Mouse (Mus musculus): Measurements from ENCODE around the gene Ccdc155. TPM values are rescaled to one million over a fixed set of nuclear protein-coding genes. Genes with fewer than 3 reads are reported as not detected.

Ccdc155 gene
- polyA plus RNA-seq, 1 experiment from 2014 or later = 0.36 TPM

- Histone ChIP-seq H3K27ac (replicated peaks) (no peak overlapping the region), H3K4me1 (peaks cover 11% of the 10 kb centered on the region), H3K27me3 (replicated peaks) (peaks cover 14% of the 10 kb centered on the region; the same call in 1 of the 2 replicates), H3K4me2 (no peak overlapping the region), H3K36me3 (no peaks in the 10 kb centered on the region), H3K9ac (replicated peaks) (no peak overlapping the region), H3K4me3 (replicated peaks) (no peak overlapping the region), H3K9me3 (replicated peaks) (no peaks in the 10 kb centered on the region)
- ATAC-seq (ENCODE audit: low FRiP score) = no peak
- 84% methylated on average over 12 of the region's 12 CpGs for WGBS
Measured at GRCm38 (mm10) chr7:45137171-45138006, 67.3 kb downstream of the Ccdc155 start.

GRCm38 (mm10) chr7:45135993-45136567 is 68.6 kb downstream of the Ccdc155 start, which contains the start of the genes Gm45713 and Flt3l:
Gene Gm45713 (minus strand): TSS chr7:45136231.
Gene Flt3l (minus strand): TSS chr7:45136432.
- H3K4me1 ChIP-seq = peaks cover 11% of the 10 kb centered on the region
- 4% methylated on average over 29 of the region's 29 CpGs for WGBS
- no peaks in the 10 kb centered on the region for H3K9me3 ChIP-seq (replicated peaks)
- peak within 1 kb of the TSS; percentile 61 for H3K9ac ChIP-seq (replicated peaks)
- H3K4me3 ChIP-seq (replicated peaks) = peak within 1 kb of the TSS; percentile 52
- peak within 1 kb of the TSS; percentile 83 for H3K4me2 ChIP-seq
- H3K27me3 ChIP-seq (replicated peaks) = peaks cover 14% of the 10 kb centered on the region; the same call in 1 of the 2 replicates
- no peaks in the 10 kb centered on the region for H3K36me3 ChIP-seq
- H3K27ac ChIP-seq (replicated peaks) = peak within 1 kb of the TSS; percentile 56; the same call in 1 of the 2 replicates
- peak; percentile 85 for ATAC-seq (ENCODE audit: low FRiP score)

- H3K36me3 ChIP-seq = no peaks in the 10 kb centered on the region
- H3K4me1 ChIP-seq = peaks cover 11% of the 10 kb centered on the region
- no peak overlapping the region for H3K9ac ChIP-seq (replicated peaks)
- peak overlapping the region; percentile 52 for H3K4me3 ChIP-seq (replicated peaks)
- ATAC-seq (ENCODE audit: low FRiP score) = no peak
- WGBS = 76% methylated on average over 3 of the region's 3 CpGs
- H3K4me2 ChIP-seq = peak overlapping the region; percentile 83
- H3K27me3 ChIP-seq (replicated peaks) = peaks cover 14% of the 10 kb centered on the region; the same call in 1 of the 2 replicates
- H3K9me3 ChIP-seq (replicated peaks) = no peaks in the 10 kb centered on the region
- H3K27ac ChIP-seq (replicated peaks) = no peak overlapping the region
Measured at GRCm38 (mm10) chr7:45135370-45135769, 69.3 kb downstream of the Ccdc155 start.

- H3K4me3 ChIP-seq (replicated peaks) = no peak overlapping the region
- 13% methylated on average over 12 of the region's 12 CpGs for WGBS
- peaks cover 14% of the 10 kb centered on the region for H3K4me1 ChIP-seq
- no peak for ATAC-seq (ENCODE audit: low FRiP score)
- H3K4me2 ChIP-seq = no peak overlapping the region
- H3K9ac ChIP-seq (replicated peaks) = no peak overlapping the region
- no peaks in the 10 kb centered on the region for H3K36me3 ChIP-seq
- peaks cover 14% of the 10 kb centered on the region; the same call in 1 of the 2 replicates for H3K27me3 ChIP-seq (replicated peaks)
- H3K9me3 ChIP-seq (replicated peaks) = no peaks in the 10 kb centered on the region
- no peak overlapping the region for H3K27ac ChIP-seq (replicated peaks)
Measured at GRCm38 (mm10) chr7:45134544-45135026, 70.1 kb downstream of the Ccdc155 start.

Small RNAs within 50 kb of the gene (microRNA-seq; reads per million reads assigned to microRNA genes)
- gene Mir7055 = not detected

Other genes starting within 250 kb of the Ccdc155 start
- gene Cpt1c, start 230.0 kb downstream of the Ccdc155 start, polyA plus RNA-seq (2015; fragmentation: Nextera tagmentation; extraction: Ambion mirVana) = 55.5 and 59.0 TPM in 2 replicates
- 605 and 615 TPM in 2 replicates for gene Prmt1, start 218.3 kb downstream of the Ccdc155 start, polyA plus RNA-seq (2015; fragmentation: Nextera tagmentation; extraction: Ambion mirVana)
- gene Irf3, start 207.2 kb downstream of the Ccdc155 start, polyA plus RNA-seq (2015; fragmentation: Nextera tagmentation; extraction: Ambion mirVana) = 56.8 and 70.2 TPM in 2 replicates
- gene Bcl2l12, start 206.2 kb downstream of the Ccdc155 start, polyA plus RNA-seq (2015; fragmentation: Nextera tagmentation; extraction: Ambion mirVana) = 9.8 and 19.8 TPM in 2 replicates
- gene Scaf1, start 188.5 kb downstream of the Ccdc155 start, polyA plus RNA-seq (2015; fragmentation: Nextera tagmentation; extraction: Ambion mirVana) = 43.3 and 46.1 TPM in 2 replicates
- 14.2 and 24.2 TPM in 2 replicates for gene Rras, start 186.9 kb downstream of the Ccdc155 start, polyA plus RNA-seq (2015; fragmentation: Nextera tagmentation; extraction: Ambion mirVana)
- 11.4 and 12.3 TPM in 2 replicates for gene Prr12, start 152.0 kb downstream of the Ccdc155 start, polyA plus RNA-seq (2015; fragmentation: Nextera tagmentation; extraction: Ambion mirVana)
- 65.8 and 66.5 TPM in 2 replicates for gene Nosip, start 142.5 kb downstream of the Ccdc155 start, polyA plus RNA-seq (2015; fragmentation: Nextera tagmentation; extraction: Ambion mirVana)
- 16.5 and 18.1 TPM in 2 replicates for gene Prrg2, start 142.2 kb downstream of the Ccdc155 start, polyA plus RNA-seq (2015; fragmentation: Nextera tagmentation; extraction: Ambion mirVana)
- 112 and 118 TPM in 2 replicates for gene Rcn3, start 112.7 kb downstream of the Ccdc155 start, polyA plus RNA-seq (2015; fragmentation: Nextera tagmentation; extraction: Ambion mirVana)
- 33.8 and 42.7 TPM in 2 replicates for gene Fcgrt, start 101.0 kb downstream of the Ccdc155 start, polyA plus RNA-seq (2015; fragmentation: Nextera tagmentation; extraction: Ambion mirVana)
- 759 and 947 TPM in 2 replicates for gene Rps11, start 80.5 kb downstream of the Ccdc155 start, polyA plus RNA-seq (2015; fragmentation: Nextera tagmentation; extraction: Ambion mirVana)
- gene Rpl13a, start 76.1 kb downstream of the Ccdc155 start, polyA plus RNA-seq (2015; fragmentation: Nextera tagmentation; extraction: Ambion mirVana) = 649 and 787 TPM in 2 replicates
- 0.12 and 0.24 TPM in 2 replicates for gene Gm45713, start 68.7 kb downstream of the Ccdc155 start, polyA plus RNA-seq (2015; fragmentation: Nextera tagmentation; extraction: Ambion mirVana)
- gene Flt3l, start 68.5 kb downstream of the Ccdc155 start, polyA plus RNA-seq (2015; fragmentation: Nextera tagmentation; extraction: Ambion mirVana) = 1.8 and 3.8 TPM in 2 replicates
- 81.7 and 82.9 TPM in 2 replicates for gene Pih1d1, start 50.6 kb downstream of the Ccdc155 start, polyA plus RNA-seq (2015; fragmentation: Nextera tagmentation; extraction: Ambion mirVana)
- 19.5 and 26.8 TPM in 2 replicates for gene Aldh16a1, start 50.3 kb downstream of the Ccdc155 start, polyA plus RNA-seq (2015; fragmentation: Nextera tagmentation; extraction: Ambion mirVana)
- 0.37 and 0.55 TPM in 2 replicates for gene Slc17a7, start 40.9 kb downstream of the Ccdc155 start, polyA plus RNA-seq (2015; fragmentation: Nextera tagmentation; extraction: Ambion mirVana)
- not detected in 2 replicates for gene Gfy, start 25.3 kb downstream of the Ccdc155 start, polyA plus RNA-seq (2015; fragmentation: Nextera tagmentation; extraction: Ambion mirVana)
- gene Pth2, start 23.9 kb downstream of the Ccdc155 start, polyA plus RNA-seq (2015; fragmentation: Nextera tagmentation; extraction: Ambion mirVana) = not detected in 2 replicates
- gene Dkkl1, start 7.3 kb upstream of the Ccdc155 start, polyA plus RNA-seq (2015; fragmentation: Nextera tagmentation; extraction: Ambion mirVana) = 15.6 and 17.7 TPM in 2 replicates
- 28.9 and 44.5 TPM in 2 replicates for gene Tead2, start 10.9 kb upstream of the Ccdc155 start, polyA plus RNA-seq (2015; fragmentation: Nextera tagmentation; extraction: Ambion mirVana)
- 1.7 and 12.4 TPM in 2 replicates for gene Cd37, start 34.2 kb upstream of the Ccdc155 start, polyA plus RNA-seq (2015; fragmentation: Nextera tagmentation; extraction: Ambion mirVana)
- gene Slc6a16, start 36.2 kb upstream of the Ccdc155 start, polyA plus RNA-seq (2015; fragmentation: Nextera tagmentation; extraction: Ambion mirVana) = 0.67 and 0.78 TPM in 2 replicates
- gene Slc6a21, start 72.6 kb upstream of the Ccdc155 start, polyA plus RNA-seq (2015; fragmentation: Nextera tagmentation; extraction: Ambion mirVana) = not detected in 2 replicates
- gene Trpm4, start 128.9 kb upstream of the Ccdc155 start, polyA plus RNA-seq (2015; fragmentation: Nextera tagmentation; extraction: Ambion mirVana) = 9.4 and 12.0 TPM in 2 replicates
- 0.75 and 0.79 TPM in 2 replicates for gene Hrc, start 130.4 kb upstream of the Ccdc155 start, polyA plus RNA-seq (2015; fragmentation: Nextera tagmentation; extraction: Ambion mirVana)
- gene Ppfia3, start 162.1 kb upstream of the Ccdc155 start, polyA plus RNA-seq (2015; fragmentation: Nextera tagmentation; extraction: Ambion mirVana) = 27.3 and 29.5 TPM in 2 replicates
- gene Lin7b, start 165.7 kb upstream of the Ccdc155 start, polyA plus RNA-seq (2015; fragmentation: Nextera tagmentation; extraction: Ambion mirVana) = 48.2 and 58.3 TPM in 2 replicates
- 166 and 190 TPM in 2 replicates for gene Snrnp70, start 190.8 kb upstream of the Ccdc155 start, polyA plus RNA-seq (2015; fragmentation: Nextera tagmentation; extraction: Ambion mirVana)
- 0.08 and 0.09 TPM in 2 replicates for gene Kcna7, start 200.8 kb upstream of the Ccdc155 start, polyA plus RNA-seq (2015; fragmentation: Nextera tagmentation; extraction: Ambion mirVana)
- gene Ntf5, start 208.8 kb upstream of the Ccdc155 start, polyA plus RNA-seq (2015; fragmentation: Nextera tagmentation; extraction: Ambion mirVana) = 0.91 TPM in 1 of 2 replicates, not detected in the other
- 0.24 TPM in 1 of 2 replicates, not detected in the other for gene Lhb, start 215.9 kb upstream of the Ccdc155 start, polyA plus RNA-seq (2015; fragmentation: Nextera tagmentation; extraction: Ambion mirVana)
- gene Gys1, start 230.0 kb upstream of the Ccdc155 start, polyA plus RNA-seq (2015; fragmentation: Nextera tagmentation; extraction: Ambion mirVana) = 21.7 and 24.0 TPM in 2 replicates
- gene Ruvbl2, start 233.2 kb upstream of the Ccdc155 start, polyA plus RNA-seq (2015; fragmentation: Nextera tagmentation; extraction: Ambion mirVana) = 92.7 and 114 TPM in 2 replicates